Mouse (Mus musculus) kidney, embryonic 14.5 days (tissue): ENCODE measurements around the gene Wipi2. TPM values are rescaled to one million over a fixed set of nuclear protein-coding genes. Genes with fewer than 3 reads are reported as not detected.

Source experiments
- ATAC-seq: fragments of 200-750 bp; cut with Nextera tagmentation; 2 replicates; pipeline ENCODE4 v1.8.0; 2017; ENCODE audit warnings: moderate number of reproducible peaks, mild to moderate bottlenecking, moderate TSS enrichment, moderate library complexity; ENCODE audit not compliant: low FRiP score, low TSS enrichment
- H3K27ac ChIP-seq: fragments of 300-500 bp; sonication (generic); 2 replicates; pipeline ENCODE4 v1.5.1; 2014; ENCODE audit warnings: low read depth, mild to moderate bottlenecking, low read length, moderate library complexity, mixed read lengths
- H3K27me3 ChIP-seq: fragments of 300-500 bp; sonication (generic); 2 replicates; pipeline ENCODE4 v1.6.1; 2014; ENCODE audit warnings: mild to moderate bottlenecking, low read length; ENCODE audit not compliant: control insufficient read depth, insufficient read depth
- H3K36me3 ChIP-seq: fragments of 300-500 bp; sonication (generic); 2 replicates; pipeline ENCODE4 v1.6.1; 2014; ENCODE audit warnings: low read length, mixed read lengths; ENCODE audit not compliant: control insufficient read depth, insufficient read depth
- H3K4me1 ChIP-seq: fragments of 300-500 bp; sonication (generic); 2 replicates; pipeline ENCODE4 v1.6.1; 2014; ENCODE audit warnings: low read length, mixed read lengths; ENCODE audit not compliant: control insufficient read depth, insufficient read depth
- H3K4me2 ChIP-seq: fragments of 300-500 bp; sonication (generic); replicated peaks from 2 replicates; pipeline ENCODE4 v1.6.1; 2014; ENCODE audit warnings: low read depth, mild to moderate bottlenecking, low read length
- H3K4me3 ChIP-seq: fragments of 300-500 bp; sonication (generic); 2 replicates; pipeline ENCODE4 v1.5.1; 2014; ENCODE audit warnings: mild to moderate bottlenecking, low read length
- H3K9ac ChIP-seq: fragments of 300-500 bp; sonication (generic); 2 replicates; pipeline ENCODE4 v1.6.1; 2014; ENCODE audit warnings: low read depth, mild to moderate bottlenecking, low read length, moderate library complexity
- H3K9me3 ChIP-seq: fragments of 300-500 bp; sonication (generic); 2 replicates; pipeline ENCODE4 v1.6.1; 2016; ENCODE audit warnings: low read length; ENCODE audit not compliant: control insufficient read depth
- WGBS: fragments of 180-500 bp; shearing (Covaris S2); extraction: QIAGEN DNeasy Blood & Tissue Kit; methylation state at CpG from one replicate; pipeline ENCODE4 v1.1.7; 2014; 5-methylcytosine and 5-hydroxymethylcytosine counted together
- polyA plus RNA-seq: library from polyadenylated mRNA; unstranded; fragments of >200 nt; fragmentation: Nextera tagmentation; extraction: Ambion mirVana; gene quantifications from 2 replicates; pipeline ENCODE4 v1.2.1, GENCODE M21; 2014

The Wipi2 gene
- polyA plus RNA-seq, 1 experiment from 2014 or later = 59.2 TPM

- no peak for ATAC-seq
- no peak overlapping the region for H3K9ac ChIP-seq
- 67% methylated on average over 1 of the region's 1 CpGs for WGBS
- H3K36me3 ChIP-seq = no peaks in the 10 kb centered on the region
- H3K9me3 ChIP-seq = no peaks in the 10 kb centered on the region
- H3K27me3 ChIP-seq = no peaks in the 10 kb centered on the region
- H3K27ac ChIP-seq = no peak overlapping the region
- H3K4me1 ChIP-seq = no peaks in the 10 kb centered on the region
- no peak overlapping the region for H3K4me3 ChIP-seq
- no peak overlapping the region for H3K4me2 ChIP-seq
These were observed 5.4 kb upstream of the Wipi2 start for GRCm38 (mm10) chr5:142622134-142622533.

DNA sequence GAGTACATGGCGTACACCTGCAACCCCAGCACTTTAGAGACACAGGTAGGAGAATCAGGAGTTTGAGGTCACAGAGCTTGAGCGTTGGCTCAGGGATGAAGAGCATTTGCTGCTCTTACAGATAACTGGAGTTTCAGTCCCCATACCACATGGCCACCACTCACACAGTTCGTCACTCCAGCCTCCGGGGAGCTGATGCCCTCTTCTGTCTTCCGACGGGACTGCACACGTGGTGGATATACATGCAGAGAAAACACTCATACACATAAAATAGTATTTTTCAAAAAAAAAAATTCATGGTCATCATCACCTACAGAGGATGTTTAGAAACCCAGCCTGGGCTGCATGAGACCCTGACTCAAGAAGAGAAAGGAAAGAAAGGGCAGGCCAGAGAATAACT is 4.4 kb upstream of the Wipi2 start:
- Histone ChIP-seq H3K27me3 (no peaks in the 10 kb centered on the region), H3K4me2 (no peak overlapping the region), H3K36me3 (no peaks in the 10 kb centered on the region), H3K9me3 (no peaks in the 10 kb centered on the region), H3K27ac (no peak overlapping the region), H3K4me1 (no peaks in the 10 kb centered on the region), H3K4me3 (no peak overlapping the region), H3K9ac (no peak overlapping the region)
- no peak for ATAC-seq
- WGBS = 90% methylated on average over 7 of the region's 7 CpGs

GRCm38 (mm10) chr5:142628726-142629662 is 1.5 kb downstream of the Wipi2 start:
- Histone ChIP-seq H3K27me3 (no peaks in the 10 kb centered on the region), H3K4me1 (peaks cover 6% of the 10 kb centered on the region; the same call in 1 of the 2 replicates), H3K27ac (peak overlapping the region; percentile 85), H3K36me3 (peaks cover 13% of the 10 kb centered on the region), H3K9ac (peak overlapping the region; percentile 90), H3K9me3 (no peaks in the 10 kb centered on the region), H3K4me2 (peak overlapping the region; percentile 55), H3K4me3 (peak overlapping the region; percentile 97)
- WGBS = under 1% methylated on average over 69 of the region's 69 CpGs
- peak; percentile 97 for ATAC-seq

- H3K27ac ChIP-seq = peak overlapping the region; percentile 85
- peak overlapping the region; percentile 90 for H3K9ac ChIP-seq
- H3K4me1 ChIP-seq = peaks cover 6% of the 10 kb centered on the region; the same call in 1 of the 2 replicates
- no peaks in the 10 kb centered on the region for H3K9me3 ChIP-seq
- peaks cover 16% of the 10 kb centered on the region for H3K36me3 ChIP-seq
- peak overlapping the region; percentile 55 for H3K4me2 ChIP-seq
- no peaks in the 10 kb centered on the region for H3K27me3 ChIP-seq
- peak overlapping the region; percentile 97 for H3K4me3 ChIP-seq
- ATAC-seq = peak; percentile 71
- WGBS = under 1% methylated on average over 41 of the region's 41 CpGs
These were observed 2.1 kb downstream of the Wipi2 start for GRCm38 (mm10) chr5:142629663-142630025.

GRCm38 (mm10) chr5:142630224-142630623 is 2.7 kb downstream of the Wipi2 start:
- no peaks in the 10 kb centered on the region for H3K9me3 ChIP-seq
- 7% methylated on average over 6 of the region's 6 CpGs for WGBS
- peak overlapping the region; percentile 90 for H3K9ac ChIP-seq
- ATAC-seq = no peak
- H3K4me1 ChIP-seq = peaks cover 6% of the 10 kb centered on the region; the same call in 1 of the 2 replicates
- peak overlapping the region; percentile 55 for H3K4me2 ChIP-seq
- H3K36me3 ChIP-seq = peaks cover 19% of the 10 kb centered on the region
- H3K4me3 ChIP-seq = peak overlapping the region; percentile 97
- H3K27ac ChIP-seq = peak overlapping the region; percentile 85; the same call in 1 of the 2 replicates
- H3K27me3 ChIP-seq = no peaks in the 10 kb centered on the region

- ATAC-seq = no peak
- no peaks in the 10 kb centered on the region for H3K27me3 ChIP-seq
These were observed 10.3 kb downstream of the Wipi2 start for GRCm38 (mm10) chr5:142637823-142638222.

GRCm38 (mm10) chr5:142640088-142640487 is 12.6 kb downstream of the Wipi2 start:
- H3K4me1 ChIP-seq = no peaks in the 10 kb centered on the region
- peaks cover 50% of the 10 kb centered on the region for H3K36me3 ChIP-seq
- no peak overlapping the region for H3K4me2 ChIP-seq
- H3K4me3 ChIP-seq = no peak overlapping the region
- ATAC-seq = no peak
- no peak overlapping the region for H3K27ac ChIP-seq
- 0 out of 2 replicates have a peak overlapping the region, but pooled peaks have one; percentile 7 for H3K9ac ChIP-seq
- WGBS = 80% methylated on average over 5 of the region's 5 CpGs
- 0 out of 2 replicates have a peak, but pooled peaks cover 3% of the 10 kb centered on the region for H3K9me3 ChIP-seq
- H3K27me3 ChIP-seq = no peaks in the 10 kb centered on the region

More at GRCm38 (mm10) chr5:142637823-142638222, 10.3 kb downstream of the Wipi2 start:
- Histone ChIP-seq H3K4me2 (no peak overlapping the region), H3K4me3 (no peak overlapping the region), H3K9me3 (no peaks in the 10 kb centered on the region), H3K9ac (no peak overlapping the region), H3K27ac (no peak overlapping the region), H3K36me3 (peaks cover 65% of the 10 kb centered on the region), H3K4me1 (no peaks in the 10 kb centered on the region)
- WGBS = 95% methylated on average over 5 of the region's 5 CpGs

DNA sequence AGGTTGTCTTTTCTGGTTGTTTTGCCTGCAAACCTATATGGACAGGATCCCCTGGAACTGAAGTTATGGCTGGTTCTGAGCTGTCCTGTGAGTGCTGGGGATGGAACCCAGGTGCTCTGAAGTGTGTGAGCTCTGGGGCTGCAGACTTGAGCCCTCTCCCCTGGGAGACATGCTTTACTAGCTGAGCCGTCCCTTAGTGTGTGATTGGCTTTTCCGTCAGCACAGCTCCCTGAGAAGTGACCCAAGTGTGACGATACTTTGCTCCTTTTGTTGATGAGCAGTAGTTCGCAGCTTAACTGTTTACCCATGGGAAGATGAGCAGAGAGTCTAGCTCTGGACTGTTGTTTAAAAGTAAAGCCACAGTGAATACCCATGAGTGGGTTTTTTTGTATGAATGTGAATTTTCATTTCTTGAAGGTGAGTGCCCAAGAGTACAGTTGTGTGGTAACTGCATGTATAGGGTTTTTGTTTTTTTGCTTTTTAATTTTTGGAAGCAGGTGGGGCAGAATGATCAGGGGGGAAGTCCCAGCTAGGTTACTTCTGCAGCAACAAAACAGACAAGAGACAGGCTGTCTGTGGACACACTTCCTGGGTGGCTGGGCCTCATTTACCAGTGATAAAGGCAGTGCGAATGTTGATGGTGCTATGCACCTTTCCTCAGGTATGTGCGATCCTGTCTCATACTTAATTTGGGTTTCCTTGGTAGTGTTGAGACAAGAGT is 14.0 kb downstream of the Wipi2 start:
- no peak for ATAC-seq
- Histone ChIP-seq H3K36me3 (peaks cover 48% of the 10 kb centered on the region), H3K9ac (no peak overlapping the region), H3K27me3 (no peaks in the 10 kb centered on the region), H3K27ac (no peak overlapping the region), H3K4me1 (no peaks in the 10 kb centered on the region), H3K9me3 (0 out of 2 replicates have a peak, but pooled peaks cover 3% of the 10 kb centered on the region), H3K4me2 (no peak overlapping the region), H3K4me3 (no peak overlapping the region)
- WGBS = 88% methylated on average over 6 of the region's 6 CpGs
